Mouse (Mus musculus) G1E (cell line): ENCODE results near the gene Ttll6. TPM values are rescaled to one million over a fixed set of nuclear protein-coding genes. Genes with fewer than 3 reads are reported as not detected.

Source experiments
- ATAC-seq: 2 replicates; pipeline ENCODE4 v1.8.0; 2016; ENCODE audit warnings: mild to moderate bottlenecking; ENCODE audit not compliant: insufficient number of reproducible peaks, poor library complexity, low FRiP score, severe bottlenecking; ENCODE audit errors: extremely low read depth
- DNase-seq: peaks from one replicate; pipeline ENCODE4 v3.0.0; 2012; ENCODE audit warnings: low spot score
- H3K27me3 ChIP-seq: 2 replicates; pipeline ENCODE4 v1.6.1; 2012; ENCODE audit warnings: mild to moderate bottlenecking, low read length, inconsistent platforms; ENCODE audit not compliant: insufficient read depth
- H3K36me3 ChIP-seq: replicated peaks from 2 replicates; pipeline ENCODE3; 2012; ENCODE audit warnings: mild to moderate bottlenecking, inconsistent platforms
- H3K4me1 ChIP-seq: 2 replicates; pipeline ENCODE4 v1.6.1; 2012; ENCODE audit warnings: low read depth, low read length, inconsistent platforms, mixed read lengths; ENCODE audit not compliant: insufficient read depth
- H3K4me3 ChIP-seq: 2 replicates; pipeline ENCODE4 v1.5.1; 2012; ENCODE audit warnings: low read depth, mild to moderate bottlenecking, inconsistent platforms, low read length, moderate library complexity, mixed read lengths
- H3K9me3 ChIP-seq: replicated peaks from 2 replicates; pipeline ENCODE4 v1.6.1; 2012; ENCODE audit warnings: inconsistent platforms
- CTCF ChIP-seq: IDR thresholded peaks from 2 replicates; pipeline ENCODE4 v1.5.1; 2012; ENCODE audit warnings: low read depth, low read length, inconsistent platforms, mixed read lengths
- GATA1 ChIP-seq: IDR thresholded peaks from 2 replicates; pipeline ENCODE4 v1.6.1; 2012; ENCODE audit warnings: borderline replicate concordance, low read length, inconsistent platforms, mixed read lengths
- GATA2 ChIP-seq: IDR thresholded peaks from 2 replicates; pipeline ENCODE4 v1.6.1; 2012; ENCODE audit warnings: low read depth, low read length, inconsistent platforms, borderline replicate concordance
- POLR2AphosphoS5 ChIP-seq: IDR thresholded peaks from 2 replicates; pipeline ENCODE4 v1.6.1; 2012; ENCODE audit warnings: low read depth, low read length, inconsistent platforms; ENCODE audit not compliant: insufficient replicate concordance
- TAL1 ChIP-seq: conservative IDR thresholded peaks from 2 replicates; pipeline ENCODE4 v1.6.1; 2012; ENCODE audit warnings: low read depth, low read length, inconsistent platforms, mixed read lengths
- polyA plus RNA-seq: library from polyadenylated mRNA; stranded (reverse); fragments of >175 nt; gene quantifications from 2 replicates; pipeline ENCODE4 v1.2.3, GENCODE M21; 2012
- total RNA-seq, 2 experiments: library from RNA; stranded (forward) in 1 of 2; stranded (reverse) in 1 of 2; fragments of 200-1000 nt in 1 of 2; fragments of >200 nt in 1 of 2; fragmentation: Nextera tagmentation in 1 of 2; gene quantifications; 2 replicates each; pipeline ENCODE4 v1.2.3; 2014 to 2017

Ttll6 gene
- total and polyA plus RNA-seq, 3 experiments, result not detected

GRCm38 (mm10) chr11:96173288-96173840 lies 39.8 kb downstream of the Ttll6 start:
- no peaks in the 10 kb centered on the region for H3K36me3 ChIP-seq
- peaks cover 88% of the 10 kb centered on the region for H3K27me3 ChIP-seq
- TF ChIP-seq CTCF (no peak), GATA1 (no peak), TAL1 (no peak)
- peaks cover 5% of the 10 kb centered on the region; the same call in 1 of the 2 replicates for H3K4me1 ChIP-seq
- H3K4me3 ChIP-seq, result no peak overlapping the region
- DNase-seq (no peak), ATAC-seq (no peak)
- H3K9me3 ChIP-seq, result no peaks in the 10 kb centered on the region

DNA sequence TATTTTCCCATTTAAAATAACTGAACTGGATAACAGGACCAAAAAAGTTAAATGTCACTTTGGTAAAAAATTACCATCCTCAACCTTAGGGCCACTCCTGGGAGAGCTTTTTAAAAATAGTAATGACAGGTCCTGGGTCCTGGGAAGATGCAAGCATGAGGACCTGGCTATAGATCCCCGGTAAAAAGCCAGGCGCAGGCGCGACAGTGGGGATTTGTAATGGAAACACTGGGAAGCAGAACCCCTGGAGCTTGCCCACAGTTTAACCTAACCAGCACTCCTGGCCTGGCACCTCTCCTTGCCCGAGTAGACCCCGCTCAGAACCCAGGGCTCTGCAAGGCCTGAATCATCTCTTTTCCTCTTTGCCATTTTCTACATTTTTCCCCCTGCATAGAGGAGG lies 41.3 kb downstream of the Ttll6 start:
- peaks cover 89% of the 10 kb centered on the region for H3K27me3 ChIP-seq
- no peaks in the 10 kb centered on the region for H3K36me3 ChIP-seq
- ATAC-seq (no peak), DNase-seq (no peak)
- TF ChIP-seq CTCF (no peak), TAL1 (no peak), GATA1 (no peak)
- H3K9me3 ChIP-seq, result no peaks in the 10 kb centered on the region
- peaks cover 5% of the 10 kb centered on the region; the same call in 1 of the 2 replicates for H3K4me1 ChIP-seq
- no peak overlapping the region for H3K4me3 ChIP-seq

DNA sequence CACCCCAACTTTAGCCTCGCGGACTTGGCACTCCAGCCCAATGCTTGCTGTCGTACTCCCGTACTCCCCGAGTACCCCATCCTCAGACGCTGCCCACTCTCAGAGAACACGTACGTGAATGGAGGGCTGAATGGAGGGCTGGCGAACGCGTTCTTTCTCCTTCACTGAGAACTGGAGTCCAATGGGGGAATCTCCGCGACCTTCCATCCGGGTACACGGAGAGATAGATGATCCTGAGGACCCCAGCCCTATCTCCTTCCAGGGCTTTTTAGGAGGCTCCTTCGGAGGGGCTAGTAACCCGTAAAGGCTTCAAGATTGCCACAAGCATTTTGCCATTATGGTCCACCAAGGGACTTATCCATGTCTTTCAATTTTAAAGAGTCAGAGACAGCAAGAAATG lies 41.9 kb downstream of the Ttll6 start:
- ATAC-seq, result no peak
- H3K36me3 ChIP-seq, result no peaks in the 10 kb centered on the region

GRCm38 (mm10) chr11:96175951-96176530 lies 42.5 kb downstream of the Ttll6 start:
- no peak overlapping the region for H3K4me3 ChIP-seq
- peaks cover 91% of the 10 kb centered on the region for H3K27me3 ChIP-seq
- DNase-seq (no peak), ATAC-seq (no peak)
- no peaks in the 10 kb centered on the region for H3K36me3 ChIP-seq
- H3K9me3 ChIP-seq, result no peaks in the 10 kb centered on the region
- H3K4me1 ChIP-seq, result peaks cover 5% of the 10 kb centered on the region; the same call in 1 of the 2 replicates
- TF ChIP-seq CTCF (no peak), TAL1 (no peak), POLR2AphosphoS5 (no peak), GATA2 (no peak), GATA1 (no peak)

More for the DNA sequence above, 41.9 kb downstream of the Ttll6 start:
- DNase-seq, result no peak
- Histone ChIP-seq H3K4me1 (peaks cover 5% of the 10 kb centered on the region; the same call in 1 of the 2 replicates), H3K9me3 (no peaks in the 10 kb centered on the region), H3K4me3 (no peak overlapping the region), H3K27me3 (peaks cover 93% of the 10 kb centered on the region)
- no peak for TF ChIP-seq GATA1

DNA sequence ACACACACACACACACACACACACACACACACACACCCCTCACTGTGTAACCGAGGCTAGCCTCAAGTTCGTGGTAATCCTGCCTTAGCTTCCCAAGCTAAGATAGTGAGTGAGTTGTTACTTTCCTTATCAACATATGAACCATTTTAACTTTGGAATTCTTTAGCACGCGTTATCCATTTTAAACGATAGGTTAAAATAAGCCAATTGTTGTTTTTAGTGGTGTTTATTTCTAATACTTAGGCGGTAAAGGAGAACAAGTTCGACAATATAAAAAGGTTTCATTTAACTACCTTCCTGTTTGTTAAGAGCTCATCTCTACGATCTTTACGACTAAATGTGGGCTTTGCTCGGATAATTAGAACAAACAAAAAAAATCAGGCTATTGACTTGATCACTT lies 43.3 kb downstream of the Ttll6 start:
- no peak for ATAC-seq
- H3K36me3 ChIP-seq, result no peaks in the 10 kb centered on the region
- peaks cover 5% of the 10 kb centered on the region; the same call in 1 of the 2 replicates for H3K4me1 ChIP-seq
- no peak overlapping the region for H3K4me3 ChIP-seq
- DNase-seq, result no peak
- H3K9me3 ChIP-seq, result no peaks in the 10 kb centered on the region
- H3K27me3 ChIP-seq, result peaks cover 90% of the 10 kb centered on the region
- TF ChIP-seq POLR2AphosphoS5 (no peak), GATA1 (no peak)

GRCm38 (mm10) chr11:96177546-96178174 lies 44.1 kb downstream of the Ttll6 start:
- Histone ChIP-seq H3K27me3 (peaks cover 90% of the 10 kb centered on the region), H3K4me3 (no peak overlapping the region), H3K4me1 (peaks cover 2% of the 10 kb centered on the region; the same call in 1 of the 2 replicates), H3K36me3 (no peaks in the 10 kb centered on the region), H3K9me3 (no peaks in the 10 kb centered on the region)
- no peak for ATAC-seq
- TF ChIP-seq CTCF, result no peak
- TF ChIP-seq GATA2, result no peak
- no peak for TF ChIP-seq TAL1
- TF ChIP-seq POLR2AphosphoS5, result no peak
- no peak for TF ChIP-seq GATA1
- DNase-seq, result no peak

DNA sequence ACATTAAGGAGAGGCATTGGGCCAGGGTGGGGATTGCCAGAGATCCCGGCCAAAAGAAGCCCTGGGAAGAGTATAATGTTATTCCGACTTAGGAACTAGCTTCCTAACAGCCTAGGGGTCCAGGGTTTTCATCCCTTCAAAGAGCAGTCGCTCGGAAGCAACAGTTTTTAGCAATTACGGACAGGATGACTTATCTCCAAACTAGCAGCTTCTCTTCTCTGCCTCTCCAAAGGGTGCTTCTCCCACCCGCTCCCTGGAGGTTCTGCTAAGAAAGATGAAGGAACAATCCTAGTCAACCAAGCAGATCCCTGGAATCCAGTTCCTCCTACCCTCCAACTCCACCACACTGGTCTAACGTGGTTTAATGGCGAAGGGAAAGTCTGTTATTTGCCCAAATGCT lies 44.8 kb downstream of the Ttll6 start:
- H3K36me3 ChIP-seq, result no peaks in the 10 kb centered on the region
- TF ChIP-seq GATA1 (no peak), GATA2 (no peak), TAL1 (no peak), CTCF (no peak), POLR2AphosphoS5 (no peak)
- DNase-seq (no peak), ATAC-seq (no peak)
- H3K27me3 ChIP-seq, result peaks cover 86% of the 10 kb centered on the region
- no peaks in the 10 kb centered on the region for H3K9me3 ChIP-seq
- no peaks in the 10 kb centered on the region for H3K4me1 ChIP-seq
- H3K4me3 ChIP-seq, result no peak overlapping the region
